Mouse (Mus musculus) kidney, postnatal 25 days (tissue): Measurements from ENCODE around the gene Clec18a.
"Not testable (repeated sequence)": the region's sequence is repeated elsewhere in the genome, so short reads cannot be mapped to it uniquely, and the experiment has no call there.

Source experiments
- DNase-seq, 2 experiments: peaks; one replicate each; pipeline ENCODE4 v3.0.0; 2021; ENCODE audit warnings: mixed read lengths in 2 of 2

Gene Clec18a

GRCm38 (mm10) chr8:111055661-111056060 is 36.6 kb downstream of the Clec18a start:
- no peak for DNase-seq

GRCm38 (mm10) chr8:111055031-111055634 is 37.1 kb downstream of the Clec18a start:
- DNase-seq: no peak

- no peak for DNase-seq
Observed at GRCm38 (mm10) chr8:111053827-111054518, 38.3 kb downstream of the Clec18a start.

- DNase-seq: no peak
Observed at GRCm38 (mm10) chr8:111049106-111049505, 43.1 kb downstream of the Clec18a start.

- peak in 1 of 2 experiments; percentile 28 for DNase-seq
Observed at GRCm38 (mm10) chr8:111048694-111049093, 43.5 kb downstream of the Clec18a start.

- peak in 1 of 2 experiments; percentile 17 for DNase-seq
Observed at GRCm38 (mm10) chr8:111044003-111044734, 48.1 kb downstream of the Clec18a start.

GRCm38 (mm10) chr8:111042546-111042945 is 49.7 kb downstream of the Clec18a start:
- no peak for DNase-seq

GRCm38 (mm10) chr8:111036591-111036990 is 55.6 kb downstream of the Clec18a start:
- no peak for DNase-seq

- peak in 1 of 2 experiments; percentile 14 for DNase-seq
Observed at GRCm38 (mm10) chr8:111034276-111034675, 58.0 kb downstream of the Clec18a start.

GRCm38 (mm10) chr8:111033482-111034215 is 58.6 kb downstream of the Clec18a start:
- DNase-seq: peak; percentile 99 to 100

GRCm38 (mm10) chr8:111032916-111033315 is 59.3 kb downstream of the Clec18a start, which contains the start of gene Aars:
TSS of gene Aars (plus strand) at chr8:111033144.
- DNase-seq: no peak

- DNase-seq: no peak
Observed at GRCm38 (mm10) chr8:111031572-111031971, 60.7 kb downstream of the Clec18a start, which contains the start of gene Ddx19b. TSS of gene Ddx19b (minus strand) at chr8:111031751.

GRCm38 (mm10) chr8:111030045-111030444 is 62.2 kb downstream of the Clec18a start:
- DNase-seq: no peak

- no peak for DNase-seq
Observed at GRCm38 (mm10) chr8:111029589-111029988, 62.6 kb downstream of the Clec18a start.

- peak; percentile 93 to 96 for DNase-seq
Observed at GRCm38 (mm10) chr8:111027391-111027937, 64.8 kb downstream of the Clec18a start.

GRCm38 (mm10) chr8:111026609-111027008 is 65.6 kb downstream of the Clec18a start:
- not testable (repeated sequence) for DNase-seq

- not testable (repeated sequence) for DNase-seq
Observed at GRCm38 (mm10) chr8:111010230-111010991, 81.8 kb downstream of the Clec18a start.
